Mouse (Mus musculus): Measurements from ENCODE around the gene Tmie.

DNA sequence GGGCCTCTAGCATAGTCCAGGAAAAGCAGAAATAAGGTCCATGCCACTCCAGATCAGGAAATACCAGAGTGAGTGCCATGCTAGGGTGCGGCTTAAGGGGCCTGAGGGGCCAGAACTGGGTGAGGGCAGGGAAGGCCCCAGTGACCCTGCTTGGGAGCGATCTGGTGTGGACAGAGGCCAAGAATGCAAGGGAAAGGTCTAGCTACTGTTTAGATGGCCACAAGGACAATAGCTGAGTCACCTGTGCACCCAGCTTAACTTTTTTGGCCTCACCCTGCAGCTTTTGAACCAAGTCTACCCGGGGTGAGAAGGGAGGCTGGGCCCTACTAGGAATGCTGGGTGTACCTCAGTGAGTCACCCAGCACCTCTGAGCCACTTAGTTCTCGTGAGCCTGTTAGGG, 859 bp upstream of the Tmie start:
- no peak for TF ChIP-seq IRF4 (IDR thresholded peaks at IDR 0.05; ENCODE audit: low read depth, low read length)
- no peak for TF ChIP-seq EP300 (IDR thresholded peaks at IDR 0.05; ENCODE audit: low read length)
- TF ChIP-seq NELFE (IDR thresholded peaks at IDR 0.05; ENCODE audit: low read depth, low read length): no peak
- TF ChIP-seq MEF2A (IDR thresholded peaks at IDR 0.05; ENCODE audit: borderline replicate concordance, low read depth, low read length): no peak
- no peak for TF ChIP-seq POLR2A (IDR thresholded peaks at IDR 0.05; ENCODE audit: low read depth, low read length)

Data from CH12.LX (cell line).